Mouse (Mus musculus) G1E (cell line): Measurements from ENCODE around the gene Stk39.

Source experiments
- CTCF ChIP-seq: IDR thresholded peaks from 2 replicates; pipeline ENCODE4 v1.5.1; 2012; ENCODE audit warnings: low read depth, low read length, inconsistent platforms, mixed read lengths
- GATA1 ChIP-seq: IDR thresholded peaks from 2 replicates; pipeline ENCODE4 v1.6.1; 2012; ENCODE audit warnings: borderline replicate concordance, low read length, inconsistent platforms, mixed read lengths
- GATA2 ChIP-seq: IDR thresholded peaks from 2 replicates; pipeline ENCODE4 v1.6.1; 2012; ENCODE audit warnings: low read depth, low read length, inconsistent platforms, borderline replicate concordance
- POLR2AphosphoS5 ChIP-seq: IDR thresholded peaks from 2 replicates; pipeline ENCODE4 v1.6.1; 2012; ENCODE audit warnings: low read depth, low read length, inconsistent platforms; ENCODE audit not compliant: insufficient replicate concordance
- TAL1 ChIP-seq: conservative IDR thresholded peaks from 2 replicates; pipeline ENCODE4 v1.6.1; 2012; ENCODE audit warnings: low read depth, low read length, inconsistent platforms, mixed read lengths

DNA sequence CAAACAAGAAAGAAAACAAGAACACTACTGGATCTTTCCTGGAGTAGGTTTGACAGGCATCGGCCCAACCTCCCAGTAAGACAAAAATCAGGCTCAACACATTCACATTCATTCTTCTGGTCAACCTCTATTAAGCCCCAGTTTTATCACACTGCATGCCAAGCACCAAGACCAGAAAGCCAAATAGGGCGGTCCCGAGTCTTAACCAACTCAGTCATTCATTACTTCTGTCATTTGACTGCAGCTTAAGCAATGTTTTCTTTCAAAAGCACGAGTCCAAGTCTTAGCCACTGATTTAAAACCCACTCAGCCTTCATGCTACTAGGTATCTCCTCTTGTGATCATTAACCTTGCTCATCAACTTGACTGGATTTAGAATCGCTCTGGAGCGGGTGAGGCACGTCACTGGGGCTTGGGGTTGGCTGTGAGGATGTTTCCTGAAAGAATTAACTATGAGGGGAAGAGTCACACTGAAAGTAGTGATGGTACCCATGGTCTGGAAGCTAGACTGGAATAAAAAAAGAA, 129.9 kb downstream of the Stk39 start:
- TF ChIP-seq CTCF (no peak), POLR2AphosphoS5 (no peak), GATA1 (no peak), TAL1 (no peak), GATA2 (no peak)
